ENCODE assay signal across 26 mouse cellular contexts in the genomic region with DNA sequence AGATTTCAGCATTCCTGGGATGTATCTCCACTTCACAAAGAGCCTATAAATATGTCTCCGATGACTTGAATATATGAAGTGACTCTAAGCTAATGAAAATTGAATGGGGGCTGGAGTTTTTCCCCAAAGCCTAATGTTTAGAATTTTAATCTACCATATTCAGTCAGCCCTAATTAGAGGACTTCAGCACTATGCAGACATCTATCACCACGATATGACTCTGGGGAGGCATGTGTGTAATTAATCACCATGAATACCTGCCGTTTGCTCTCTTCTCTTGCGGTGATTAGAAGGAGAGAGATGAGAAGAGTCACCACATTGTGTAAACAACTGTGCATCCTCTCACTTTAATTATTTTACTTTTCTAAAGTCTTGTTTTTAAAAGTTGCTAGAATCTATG.
DNase-seq lines count a peak whose midpoint lies in the region; ATAC-seq and TF ChIP-seq lines count a peak whose summit lies in the region.
"Had no signal": no experiment of that assay in that cellular context is flagged by ENCODE, and none has a peak within 500 bp of the region (broad histone marks: within the 10 kb centered on the region; RNA-seq: fewer than 3 reads in every experiment).

No protein-coding gene starts in this region.

- no peak for TF ChIP-seq POLR2A in kidney, adult 2 months (IDR thresholded peaks at IDR 0.05; ENCODE audit: low read depth, low read length)

- H3K4me3 ChIP-seq in embryonic facial prominence, embryonic 14.5 days (ENCODE audit: low read depth, low read length) = no peak overlapping the region
- no peak overlapping the region for H3K4me3 ChIP-seq in embryonic facial prominence, embryonic 10.5 days
- H3K4me3 ChIP-seq in midbrain, embryonic 12.5 days = no peak overlapping the region
- no peak overlapping the region for H3K4me3 ChIP-seq in midbrain, embryonic 10.5 days
- H3K4me3 ChIP-seq in midbrain, embryonic 14.5 days (replicated peaks; ENCODE audit: low read depth, low read length) = no peak overlapping the region
- H3K4me3 ChIP-seq in neural tube, embryonic 15.5 days (replicated peaks) = no peak overlapping the region
- H3K4me3 ChIP-seq in kidney, adult 2 months (ENCODE audit: insufficient read depth, low read depth, low read length) = no peak overlapping the region
- H3K4me3 ChIP-seq: embryonic facial prominence, embryonic 15.5 days; heart, embryonic 10.5 days; intestine, embryonic 15.5 days; megakaryocyte, embryonic 14.5 days; myocyte had no signal

- H3K4me1 ChIP-seq in embryonic facial prominence, embryonic 14.5 days (ENCODE audit: control insufficient read depth, insufficient read depth, low read length) = no peaks in the 10 kb centered on the region
- no peaks in the 10 kb centered on the region for H3K4me1 ChIP-seq in embryonic facial prominence, embryonic 10.5 days
- no peaks in the 10 kb centered on the region for H3K4me1 ChIP-seq in midbrain, embryonic 12.5 days
- no peaks in the 10 kb centered on the region for H3K4me1 ChIP-seq in midbrain, embryonic 10.5 days
- no peaks in the 10 kb centered on the region for H3K4me1 ChIP-seq in midbrain, embryonic 14.5 days (ENCODE audit: control insufficient read depth, insufficient read depth, low read length)
- H3K4me1 ChIP-seq in neural tube, embryonic 15.5 days = no peaks in the 10 kb centered on the region
- H3K4me1 ChIP-seq in kidney, adult 2 months (ENCODE audit: control insufficient read depth, insufficient read depth, low read length) = no peaks in the 10 kb centered on the region
- H3K4me1 ChIP-seq: embryonic facial prominence, embryonic 15.5 days; heart, embryonic 10.5 days; intestine, embryonic 15.5 days; megakaryocyte, embryonic 14.5 days had no signal

- H3K4me2 ChIP-seq in embryonic facial prominence, embryonic 14.5 days (ENCODE audit: low read depth, low read length) = no peak overlapping the region
- no peak overlapping the region for H3K4me2 ChIP-seq in midbrain, embryonic 12.5 days (replicated peaks)
- no peak overlapping the region for H3K4me2 ChIP-seq in midbrain, embryonic 14.5 days (ENCODE audit: low read length)
- H3K4me2 ChIP-seq in neural tube, embryonic 15.5 days = no peak overlapping the region
- H3K4me2 ChIP-seq: embryonic facial prominence, embryonic 15.5 days; intestine, embryonic 15.5 days; lung, embryonic 14.5 days had no signal

- no peaks in the 10 kb centered on the region for H3K27me3 ChIP-seq in embryonic facial prominence, embryonic 14.5 days (replicated peaks; ENCODE audit: control insufficient read depth, insufficient read depth, low read length)
- no peaks in the 10 kb centered on the region for H3K27me3 ChIP-seq in embryonic facial prominence, embryonic 10.5 days (replicated peaks; ENCODE audit: low read depth, poor library complexity, severe bottlenecking)
- no peaks in the 10 kb centered on the region for H3K27me3 ChIP-seq in midbrain, embryonic 12.5 days
- no peaks in the 10 kb centered on the region for H3K27me3 ChIP-seq in midbrain, embryonic 10.5 days (ENCODE audit: low read depth, poor library complexity, severe bottlenecking)
- H3K27me3 ChIP-seq in midbrain, embryonic 14.5 days (ENCODE audit: control insufficient read depth, insufficient read depth, low read length) = no peaks in the 10 kb centered on the region
- H3K27me3 ChIP-seq in neural tube, embryonic 15.5 days (replicated peaks) = no peaks in the 10 kb centered on the region
- H3K27me3 ChIP-seq in kidney, adult 2 months (replicated peaks; ENCODE audit: control insufficient read depth, insufficient read depth, low read length) = no peaks in the 10 kb centered on the region
- H3K27me3 ChIP-seq: embryonic facial prominence, embryonic 15.5 days; intestine, embryonic 15.5 days; megakaryocyte, embryonic 14.5 days had no signal

- no peak for TF ChIP-seq CTCF in kidney, adult 2 months (conservative IDR thresholded peaks at IDR 0.05; ENCODE audit: insufficient read depth, insufficient read length, low read depth, low read length)

- no peak overlapping the region for H3K9ac ChIP-seq in embryonic facial prominence, embryonic 14.5 days (ENCODE audit: low read depth, low read length)
- H3K9ac ChIP-seq in midbrain, embryonic 12.5 days (replicated peaks) = no peak overlapping the region
- no peak overlapping the region for H3K9ac ChIP-seq in midbrain, embryonic 14.5 days (replicated peaks; ENCODE audit: low read length)
- H3K9ac ChIP-seq in neural tube, embryonic 15.5 days (replicated peaks) = no peak overlapping the region
- H3K9ac ChIP-seq: embryonic facial prominence, embryonic 15.5 days; intestine, embryonic 15.5 days; liver, embryonic 14.5 days; lung, embryonic 14.5 days had no signal

- 61% methylated on average over 4 of the region's 4 CpGs for WGBS in embryonic facial prominence, embryonic 14.5 days
- WGBS in embryonic facial prominence, embryonic 10.5 days = 77% methylated on average over 4 of the region's 4 CpGs
- WGBS in midbrain, embryonic 12.5 days = 69% methylated on average over 4 of the region's 4 CpGs
- WGBS in midbrain, embryonic 10.5 days = 87% methylated on average over 4 of the region's 4 CpGs
- WGBS in midbrain, embryonic 14.5 days = 59% methylated on average over 4 of the region's 4 CpGs
- WGBS in neural tube, embryonic 15.5 days = 28% methylated on average over 4 of the region's 4 CpGs
- 53% methylated on average over 4 of the region's 4 CpGs for WGBS in kidney, adult 2 months

- peak; percentile 79; the same call in 1 of the 2 replicates for ATAC-seq in embryonic facial prominence, embryonic 14.5 days (ENCODE audit: low read depth)
- ATAC-seq in midbrain, embryonic 12.5 days (ENCODE audit: low FRiP score, low read depth) = 0 out of 2 replicates have a peak, but pooled peaks have one; percentile 44
- ATAC-seq in midbrain, embryonic 14.5 days (ENCODE audit: low FRiP score, low TSS enrichment) = 0 out of 2 replicates have a peak, but pooled peaks have one; percentile 34
- ATAC-seq in neural tube, embryonic 15.5 days (ENCODE audit: low FRiP score) = peak; percentile 76
- ATAC-seq: intestine, embryonic 15.5 days had no signal

- H3K36me3 ChIP-seq in embryonic facial prominence, embryonic 14.5 days (ENCODE audit: control insufficient read depth, insufficient read depth, low read length) = no peaks in the 10 kb centered on the region
- no peaks in the 10 kb centered on the region for H3K36me3 ChIP-seq in embryonic facial prominence, embryonic 10.5 days (replicated peaks)
- H3K36me3 ChIP-seq in midbrain, embryonic 12.5 days = no peaks in the 10 kb centered on the region
- H3K36me3 ChIP-seq in midbrain, embryonic 10.5 days = no peaks in the 10 kb centered on the region
- no peaks in the 10 kb centered on the region for H3K36me3 ChIP-seq in midbrain, embryonic 14.5 days (ENCODE audit: control insufficient read depth, insufficient read depth, low read length)
- H3K36me3 ChIP-seq in neural tube, embryonic 15.5 days = no peaks in the 10 kb centered on the region
- no peaks in the 10 kb centered on the region for H3K36me3 ChIP-seq in kidney, adult 2 months (ENCODE audit: control insufficient read depth, insufficient read depth, low read length)
- H3K36me3 ChIP-seq: embryonic facial prominence, embryonic 15.5 days; heart, embryonic 10.5 days; intestine, embryonic 15.5 days had no signal

- H3K9me3 ChIP-seq in embryonic facial prominence, embryonic 14.5 days (ENCODE audit: control insufficient read depth, low read length) = no peaks in the 10 kb centered on the region
- H3K9me3 ChIP-seq in embryonic facial prominence, embryonic 10.5 days = no peaks in the 10 kb centered on the region
- no peaks in the 10 kb centered on the region for H3K9me3 ChIP-seq in midbrain, embryonic 12.5 days
- no peaks in the 10 kb centered on the region for H3K9me3 ChIP-seq in midbrain, embryonic 10.5 days (replicated peaks)
- no peaks in the 10 kb centered on the region for H3K9me3 ChIP-seq in midbrain, embryonic 14.5 days (ENCODE audit: control insufficient read depth, low read length)
- H3K9me3 ChIP-seq in neural tube, embryonic 15.5 days (replicated peaks) = no peaks in the 10 kb centered on the region
- H3K9me3 ChIP-seq: embryonic facial prominence, embryonic 15.5 days; heart, embryonic 10.5 days; intestine, embryonic 15.5 days; megakaryocyte, embryonic 14.5 days had no signal

- DNase-seq in embryonic facial prominence, embryonic 14.5 days (ENCODE audit: low spot score) = peak; percentile 9
- no peak for DNase-seq in embryonic facial prominence, embryonic 10.5 days (ENCODE audit: low spot score)
- DNase-seq in midbrain, embryonic 10.5 days (ENCODE audit: low spot score) = no peak
- DNase-seq in midbrain, embryonic 14.5 days = peak; percentile 49
- no peak for DNase-seq in adrenal gland, postnatal 10 days
- no peak for DNase-seq in kidney, adult 2 months
- DNase-seq: adrenal gland, postnatal 14 days; cerebellum, adult 8-10 months; cerebellum, postnatal 36 days; embryo, embryonic 11 days; gastrocnemius, postnatal 10 days; heart, postnatal 4 days; kidney, postnatal 25 days; lung, embryonic 14.5 days; lung, postnatal 36 days; retina, postnatal 1 day; right cerebral cortex, postnatal 25 days; spleen, adult 18-20 months had no signal

- no peak overlapping the region for H3K27ac ChIP-seq in embryonic facial prominence, embryonic 14.5 days (replicated peaks; ENCODE audit: low read depth, low read length)
- H3K27ac ChIP-seq in embryonic facial prominence, embryonic 10.5 days (replicated peaks) = no peak overlapping the region
- H3K27ac ChIP-seq in midbrain, embryonic 12.5 days (replicated peaks) = no peak overlapping the region
- no peak overlapping the region for H3K27ac ChIP-seq in midbrain, embryonic 10.5 days (replicated peaks)
- H3K27ac ChIP-seq in midbrain, embryonic 14.5 days (replicated peaks; ENCODE audit: low read depth, low read length) = no peak overlapping the region
- H3K27ac ChIP-seq in neural tube, embryonic 15.5 days (replicated peaks) = no peak overlapping the region
- H3K27ac ChIP-seq in kidney, adult 2 months (ENCODE audit: insufficient read depth, low read depth, low read length) = no peak overlapping the region
- H3K27ac ChIP-seq: embryonic facial prominence, embryonic 15.5 days; heart, embryonic 10.5 days; intestine, embryonic 15.5 days; liver, embryonic 14.5 days had no signal

Comparison
In these comparisons a context has a peak if more than half of its experiments do, and no peak if none do; other contexts are left out.
1. DNase-seq: peak in embryonic facial prominence, embryonic 14.5 days (single experiment) and midbrain, embryonic 14.5 days (single experiment); none in embryonic facial prominence, embryonic 10.5 days (single experiment), midbrain, embryonic 10.5 days (single experiment), adrenal gland, postnatal 10 days (single experiment) and kidney, adult 2 months (single experiment).
2. Peak in every context shown above with its lines, with median percentiles within 50 percentile points of each other: ATAC-seq.